Comparison of ENCODE assay signal across 8 mouse cellular contexts in genomic region chr16:92498589-92498981, GRCm38 (mm10). TPM values are rescaled to one million over a fixed set of nuclear protein-coding genes. Genes with fewer than 3 reads are reported as not detected.
DNase-seq lines count a peak whose midpoint lies in the region; ATAC-seq and TF ChIP-seq lines count a peak whose summit lies in the region.

No protein-coding gene starts in this region.

- no peaks in the 10 kb centered on the region for H3K36me3 ChIP-seq in heart, embryonic 10.5 days
- no peaks in the 10 kb centered on the region for H3K36me3 ChIP-seq in hindbrain, postnatal 0 days (ENCODE audit: insufficient read depth, low read length)
- H3K36me3 ChIP-seq in midbrain, embryonic 10.5 days, result no peaks in the 10 kb centered on the region

- peak overlapping the region; percentile 69 for H3K4me3 ChIP-seq in heart, embryonic 10.5 days
- H3K4me3 ChIP-seq in hindbrain, postnatal 0 days (ENCODE audit: low read length), result peak overlapping the region; percentile 47
- peak overlapping the region; percentile 70 for H3K4me3 ChIP-seq in midbrain, embryonic 10.5 days

- under 1% methylated on average over 34 of the region's 34 CpGs for WGBS in heart, embryonic 10.5 days
- 1% methylated on average over 34 of the region's 34 CpGs for WGBS in hindbrain, postnatal 0 days
- WGBS in midbrain, embryonic 10.5 days, result under 1% methylated on average over 34 of the region's 34 CpGs

- H3K9me3 ChIP-seq in heart, embryonic 10.5 days, result no peaks in the 10 kb centered on the region
- H3K9me3 ChIP-seq in hindbrain, postnatal 0 days (ENCODE audit: low read length), result no peaks in the 10 kb centered on the region
- H3K9me3 ChIP-seq in midbrain, embryonic 10.5 days (replicated peaks), result no peaks in the 10 kb centered on the region

- DNase-seq in heart, embryonic 10.5 days (ENCODE audit: low spot score), result no peak
- DNase-seq in heart, postnatal 25 days (ENCODE audit: low spot score), result no peak
- peak; percentile 11 for DNase-seq in hindbrain, postnatal 0 days (ENCODE audit: low spot score)
- peak; percentile 58 for DNase-seq in midbrain, embryonic 10.5 days (ENCODE audit: low spot score)
- no peak for DNase-seq in adrenal gland, adult 8-10 months
- no peak for DNase-seq in left cerebral cortex, adult 18-20 months (ENCODE audit: low spot score in 2 of 2)
- DNase-seq in layer of hippocampus, adult 9-10 months (ENCODE audit: low spot score), result no peak

- peaks cover 48% of the 10 kb centered on the region for H3K27me3 ChIP-seq in heart, embryonic 10.5 days (ENCODE audit: insufficient read depth, poor library complexity, severe bottlenecking)
- H3K27me3 ChIP-seq in hindbrain, postnatal 0 days (ENCODE audit: insufficient read depth, low read length), result peaks cover 25% of the 10 kb centered on the region
- H3K27me3 ChIP-seq in midbrain, embryonic 10.5 days (ENCODE audit: low read depth, poor library complexity, severe bottlenecking), result peaks cover 64% of the 10 kb centered on the region

- H3K27ac ChIP-seq in heart, embryonic 10.5 days, result peak overlapping the region; percentile 68
- H3K27ac ChIP-seq in hindbrain, postnatal 0 days, result peak overlapping the region; percentile 36; the same call in 1 of the 2 replicates
- peak overlapping the region; percentile 70 for H3K27ac ChIP-seq in midbrain, embryonic 10.5 days (replicated peaks)

- ATAC-seq in common myeloid progenitor, adult 5-6 weeks (replicated peaks; ENCODE audit: low read depth, poor library complexity, severe bottlenecking), result peak; percentile 33; the same call in 1 of the 2 replicates
- ATAC-seq in hindbrain, postnatal 0 days, result peak; percentile 29; the same call in 1 of the 2 replicates

- intact Hi-C loops in heart, postnatal 25 days (cut with DNase I), result no loop called here

- H3K9ac ChIP-seq in hindbrain, postnatal 0 days (replicated peaks; ENCODE audit: low read length), result peak overlapping the region; percentile 46

- TF ChIP-seq CTCF in hindbrain, postnatal 0 days (IDR thresholded peaks at IDR 0.05; ENCODE audit: low read depth), result no peak

- peaks cover 25% of the 10 kb centered on the region for H3K4me1 ChIP-seq in heart, embryonic 10.5 days
- H3K4me1 ChIP-seq in hindbrain, postnatal 0 days (ENCODE audit: insufficient read depth, low read length), result 0 out of 2 replicates have a peak, but pooled peaks cover 9% of the 10 kb centered on the region
- peaks cover 27% of the 10 kb centered on the region for H3K4me1 ChIP-seq in midbrain, embryonic 10.5 days

- H3K4me2 ChIP-seq in hindbrain, postnatal 0 days (ENCODE audit: low read depth, low read length), result peak overlapping the region; percentile 86

RNA-seq across cellular contexts. Expression of gene Clic6, which starts 13.0 kb away (rescaled TPM):
- 3.1 and 4.2 TPM in 2 replicates for polyA plus RNA-seq in heart, embryonic 10.5 days (2016; fragmentation: Nextera tagmentation; extraction: Ambion mirVana)
- under 1 TPM; 0.11 to 0.21 TPM for total RNA-seq in heart, postnatal 25 days (2021)
- total RNA-seq in common myeloid progenitor, adult 5-6 weeks (2017), result not detected in 2 replicates
- total RNA-seq in hindbrain, postnatal 0 days (2014; rRNA removed), result 4.5 and 6.2 TPM in 2 replicates
- polyA plus RNA-seq in hindbrain, postnatal 0 days (2015; fragmentation: Nextera tagmentation; extraction: Ambion mirVana), result 7.7 and 8.9 TPM in 2 replicates
- polyA plus RNA-seq in midbrain, embryonic 10.5 days (2016; fragmentation: Nextera tagmentation; extraction: Ambion mirVana), result 1.5 and 2.1 TPM in 2 replicates
- under 1 TPM; 0.17 to 0.55 (median 0.32) TPM for total RNA-seq in adrenal gland, adult 8-10 months (2022)
- 1 to 10 TPM in 1 of 2 experiments, under 1 TPM in 1; 0.98 to 1.7 TPM for total RNA-seq in left cerebral cortex, adult 18-20 months (2021)

RNA-seq across cellular contexts. Expression of gene Rcan1, which starts 27.9 kb away (rescaled TPM):
- polyA plus RNA-seq in heart, embryonic 10.5 days (2016; fragmentation: Nextera tagmentation; extraction: Ambion mirVana), result 78.8 and 129 TPM in 2 replicates
- total RNA-seq in heart, postnatal 25 days (2021), result 10 to 100 TPM; 48.8 to 97.8 TPM
- 7.6 and 13.8 TPM in 2 replicates for total RNA-seq in common myeloid progenitor, adult 5-6 weeks (2017)
- total RNA-seq in hindbrain, postnatal 0 days (2014; rRNA removed), result 78.9 and 87.1 TPM in 2 replicates
- polyA plus RNA-seq in hindbrain, postnatal 0 days (2015; fragmentation: Nextera tagmentation; extraction: Ambion mirVana), result 63.0 and 67.4 TPM in 2 replicates
- 38.8 and 40.6 TPM in 2 replicates for polyA plus RNA-seq in midbrain, embryonic 10.5 days (2016; fragmentation: Nextera tagmentation; extraction: Ambion mirVana)
- 10 to 100 TPM; 16.0 to 23.4 (median 19.0) TPM for total RNA-seq in adrenal gland, adult 8-10 months (2022)
- total RNA-seq in left cerebral cortex, adult 18-20 months (2021), result 10 to 100 TPM; 59.2 to 69.2 TPM

Comparison
In these comparisons a context has a peak if more than half of its experiments do, and no peak if none do; other contexts are left out.
1. DNase-seq: peak in hindbrain, postnatal 0 days (single experiment) and midbrain, embryonic 10.5 days (single experiment); none in heart, embryonic 10.5 days (single experiment), heart, postnatal 25 days (single experiment), adrenal gland, adult 8-10 months (single experiment), left cerebral cortex, adult 18-20 months (0 of 2) and layer of hippocampus, adult 9-10 months (single experiment).
2. Peak in every context shown above with its lines, with median percentiles within 50 percentile points of each other: H3K27ac ChIP-seq and H3K4me3 ChIP-seq.